Mouse (Mus musculus): ENCODE measurements around the gene Ceacam1. TPM values are rescaled to one million over a fixed set of nuclear protein-coding genes. Genes with fewer than 3 reads are reported as not detected.

Gene Ceacam1
- polyA plus RNA-seq, 1 experiment = 32.1 TPM

DNA sequence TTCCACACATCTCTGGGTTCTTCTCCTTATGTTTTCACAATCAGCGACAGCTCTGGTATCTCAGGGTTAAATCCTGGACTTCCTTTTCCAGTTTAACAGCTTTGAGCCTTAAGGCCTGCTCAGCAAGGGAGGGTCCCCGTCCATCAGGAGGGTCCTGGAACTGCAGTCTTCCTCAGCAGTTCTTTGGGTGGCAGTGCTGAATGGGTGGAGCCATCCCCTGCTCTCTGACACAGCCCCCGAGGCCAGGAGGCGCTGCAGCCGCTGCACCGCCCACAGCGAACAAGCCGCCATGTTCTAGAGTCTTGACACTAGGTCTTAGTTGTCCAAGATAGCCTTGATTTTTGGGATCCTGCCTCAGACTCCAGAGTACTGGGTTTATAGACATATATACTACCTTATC is 57.9 kb downstream of the Ceacam1 start:
- Histone ChIP-seq H3K27ac (ENCODE audit: insufficient read depth, low read depth, low read length) (no peak overlapping the region), H3K4me1 (ENCODE audit: control insufficient read depth, insufficient read depth, low read length) (no peaks in the 10 kb centered on the region), H3K27me3 (replicated peaks; ENCODE audit: control insufficient read depth, insufficient read depth, low read length) (no peaks in the 10 kb centered on the region), H3K36me3 (ENCODE audit: control insufficient read depth, insufficient read depth, low read length) (no peaks in the 10 kb centered on the region), H3K4me3 (ENCODE audit: insufficient read depth, low read depth, low read length) (no peak overlapping the region)
- no peak for TF ChIP-seq CTCF (conservative IDR thresholded peaks at IDR 0.05; ENCODE audit: insufficient read depth, insufficient read length, low read depth, low read length)
- TF ChIP-seq POLR2A (IDR thresholded peaks at IDR 0.05; ENCODE audit: low read depth, low read length) = no peak
- DNase-seq = no peak
- WGBS = 86% methylated on average over 8 of the region's 8 CpGs

DNA sequence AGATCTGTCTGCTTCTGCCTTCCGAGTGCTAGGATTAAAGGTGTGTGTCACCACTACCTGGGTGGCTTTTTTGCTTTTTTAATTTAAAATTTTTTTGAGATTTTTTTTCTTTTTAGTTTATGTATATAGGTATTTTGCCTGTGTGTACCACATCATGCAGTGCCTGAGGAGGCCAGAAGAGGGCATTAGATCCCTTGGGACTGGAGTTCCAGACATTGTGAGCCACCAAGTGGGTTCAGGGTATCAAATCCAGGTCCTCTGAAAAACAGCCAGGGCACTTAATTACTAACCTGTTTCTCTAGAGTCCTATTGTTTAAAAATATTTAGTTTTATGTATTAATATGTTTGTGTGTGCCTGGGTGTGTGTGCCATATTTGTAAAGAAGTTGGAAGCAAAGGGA is 59.8 kb downstream of the Ceacam1 start:
- peak; percentile 53 for DNase-seq
- no peak overlapping the region for H3K4me3 ChIP-seq (ENCODE audit: insufficient read depth, low read depth, low read length)
- H3K27me3 ChIP-seq (replicated peaks; ENCODE audit: control insufficient read depth, insufficient read depth, low read length) = no peaks in the 10 kb centered on the region
- no peak overlapping the region for H3K27ac ChIP-seq (ENCODE audit: insufficient read depth, low read depth, low read length)
- H3K4me1 ChIP-seq (ENCODE audit: control insufficient read depth, insufficient read depth, low read length) = no peaks in the 10 kb centered on the region
- TF ChIP-seq POLR2A (IDR thresholded peaks at IDR 0.05; ENCODE audit: low read depth, low read length) (no peak), CTCF (conservative IDR thresholded peaks at IDR 0.05; ENCODE audit: insufficient read depth, insufficient read length, low read depth, low read length) (peak; percentile 63)
- 86% methylated on average over 1 of the region's 1 CpGs for WGBS
- H3K36me3 ChIP-seq (ENCODE audit: control insufficient read depth, insufficient read depth, low read length) = no peaks in the 10 kb centered on the region

DNA sequence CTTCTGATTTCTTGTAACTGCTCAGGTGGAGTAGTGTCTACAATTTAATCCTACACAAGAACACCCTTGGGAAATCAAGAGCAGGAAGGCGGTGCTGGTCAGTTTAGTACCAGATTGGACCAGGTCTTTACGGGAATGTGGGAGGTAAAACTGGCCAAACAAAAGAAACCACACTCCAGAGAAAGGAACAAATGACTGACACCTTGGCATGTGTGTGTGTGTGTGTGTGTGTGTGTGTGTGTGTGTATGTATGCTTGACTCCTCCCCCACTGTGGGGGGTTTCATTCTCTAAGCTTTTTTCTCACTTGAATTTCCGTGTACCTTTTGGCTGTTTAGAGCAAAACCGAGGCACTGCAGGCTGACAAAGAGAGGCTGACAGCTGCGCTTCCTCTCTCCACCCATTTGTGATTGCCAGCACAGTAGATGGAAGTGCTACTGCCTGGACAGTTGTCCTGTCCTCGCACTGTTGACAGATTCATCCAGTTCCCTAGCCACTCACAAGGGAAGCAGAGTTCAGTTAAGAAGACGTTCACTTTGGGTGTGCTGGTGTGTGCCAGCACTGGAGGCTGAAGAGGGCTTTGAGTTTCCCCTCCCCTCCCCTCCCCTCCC is 64.5 kb downstream of the Ceacam1 start, which contains the start of gene Cxcl17:
Gene Cxcl17, minus strand, starts transcription at position 54 of the 609 bp plus-strand sequence.
- Histone ChIP-seq H3K36me3 (ENCODE audit: control insufficient read depth, insufficient read depth, low read length) (no peaks in the 10 kb centered on the region), H3K27me3 (replicated peaks; ENCODE audit: control insufficient read depth, insufficient read depth, low read length) (no peaks in the 10 kb centered on the region), H3K27ac (ENCODE audit: insufficient read depth, low read depth, low read length) (no peak within 1 kb of the TSS), H3K4me1 (ENCODE audit: control insufficient read depth, insufficient read depth, low read length) (no peaks in the 10 kb centered on the region), H3K4me3 (ENCODE audit: insufficient read depth, low read depth, low read length) (no peak within 1 kb of the TSS)
- TF ChIP-seq CTCF (conservative IDR thresholded peaks at IDR 0.05; ENCODE audit: insufficient read depth, insufficient read length, low read depth, low read length) = no peak
- TF ChIP-seq POLR2A (IDR thresholded peaks at IDR 0.05; ENCODE audit: low read depth, low read length) = no peak
- DNase-seq = peak; percentile 43
- 57% methylated on average over 7 of the region's 7 CpGs for WGBS

DNA sequence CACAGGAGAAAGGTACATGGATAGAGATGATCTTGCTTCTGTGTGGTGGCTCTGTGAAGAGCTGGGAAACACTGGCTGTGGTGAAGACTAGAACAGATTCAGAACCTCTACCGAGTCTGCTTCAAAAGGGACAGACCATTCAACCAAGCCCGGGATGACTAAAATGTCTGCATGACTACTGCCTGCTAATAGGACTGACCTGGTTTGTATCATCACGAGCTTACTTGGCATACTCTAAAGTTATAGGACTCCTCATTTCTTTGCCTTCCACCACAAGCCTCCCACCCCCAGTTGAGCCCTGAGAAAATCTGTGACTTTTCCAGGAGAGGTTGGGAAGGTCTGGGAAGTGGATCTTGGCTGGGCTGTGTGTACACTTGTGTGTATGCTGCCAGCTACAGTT is 65.5 kb downstream of the Ceacam1 start:
- H3K36me3 ChIP-seq (ENCODE audit: control insufficient read depth, insufficient read depth, low read length) = no peaks in the 10 kb centered on the region
- no peak overlapping the region for H3K27ac ChIP-seq (ENCODE audit: insufficient read depth, low read depth, low read length)
- no peak for DNase-seq
- no peaks in the 10 kb centered on the region for H3K4me1 ChIP-seq (ENCODE audit: control insufficient read depth, insufficient read depth, low read length)
- WGBS = 91% methylated on average over 3 of the region's 3 CpGs
- H3K27me3 ChIP-seq (replicated peaks; ENCODE audit: control insufficient read depth, insufficient read depth, low read length) = no peaks in the 10 kb centered on the region
- TF ChIP-seq CTCF (conservative IDR thresholded peaks at IDR 0.05; ENCODE audit: insufficient read depth, insufficient read length, low read depth, low read length) = no peak
- TF ChIP-seq POLR2A (IDR thresholded peaks at IDR 0.05; ENCODE audit: low read depth, low read length) = no peak
- H3K4me3 ChIP-seq (ENCODE audit: insufficient read depth, low read depth, low read length) = no peak overlapping the region

Other genes with a start within 250 kb of the Ceacam1 start
- 127 and 128 TPM in 2 replicates for gene Gsk3a, start 239.8 kb downstream of the Ceacam1 start, polyA plus RNA-seq (2012; rRNA removed)
- gene Erf, start 226.8 kb downstream of the Ceacam1 start, polyA plus RNA-seq (2012; rRNA removed) = 37.0 and 46.2 TPM in 2 replicates
- 41.8 and 41.9 TPM in 2 replicates for gene Cic, start 209.9 kb downstream of the Ceacam1 start, polyA plus RNA-seq (2012; rRNA removed)
- 48.9 and 50.2 TPM in 2 replicates for gene Pafah1b3, start 179.6 kb downstream of the Ceacam1 start, polyA plus RNA-seq (2012; rRNA removed)
- 0.08 TPM in 1 of 2 replicates, not detected in the other for gene Prr19, start 176.2 kb downstream of the Ceacam1 start, polyA plus RNA-seq (2012; rRNA removed)
- gene Tmem145, start 171.5 kb downstream of the Ceacam1 start, polyA plus RNA-seq (2012; rRNA removed) = 0.28 and 0.35 TPM in 2 replicates
- gene Megf8, start 160.4 kb downstream of the Ceacam1 start, polyA plus RNA-seq (2012; rRNA removed) = 23.5 and 29.8 TPM in 2 replicates
- gene Cnfn, start 107.9 kb downstream of the Ceacam1 start, polyA plus RNA-seq (2012; rRNA removed) = not detected in 2 replicates
- 63.4 and 63.8 TPM in 2 replicates for gene Lipe, start 78.9 kb downstream of the Ceacam1 start, polyA plus RNA-seq (2012; rRNA removed)
- 0.11 and 0.18 TPM in 2 replicates for gene Cxcl17, start 64.7 kb downstream of the Ceacam1 start, polyA plus RNA-seq (2012; rRNA removed)
- gene Ceacam2, start 62.3 kb upstream of the Ceacam1 start, polyA plus RNA-seq (2012; rRNA removed) = 36.3 and 41.2 TPM in 2 replicates
- gene Erich4, start 138.3 kb upstream of the Ceacam1 start, polyA plus RNA-seq (2012; rRNA removed) = 31.4 and 49.7 TPM in 2 replicates
- gene Dmac2, start 141.8 kb upstream of the Ceacam1 start, polyA plus RNA-seq (2012; rRNA removed) = 114 and 134 TPM in 2 replicates
- gene B3gnt8, start 149.1 kb upstream of the Ceacam1 start, polyA plus RNA-seq (2012; rRNA removed) = 9.6 and 10.6 TPM in 2 replicates
- 675 and 763 TPM in 2 replicates for gene Bckdha, start 181.4 kb upstream of the Ceacam1 start, polyA plus RNA-seq (2012; rRNA removed)
- gene Exosc5, start 181.6 kb upstream of the Ceacam1 start, polyA plus RNA-seq (2012; rRNA removed) = 64.9 and 70.1 TPM in 2 replicates
- 0.27 and 0.48 TPM in 2 replicates for gene Tmem91, start 197.6 kb upstream of the Ceacam1 start, polyA plus RNA-seq (2012; rRNA removed)
- gene B9d2, start 203.2 kb upstream of the Ceacam1 start, polyA plus RNA-seq (2012; rRNA removed) = 63.1 and 70.4 TPM in 2 replicates
- gene Tgfb1, start 209.4 kb upstream of the Ceacam1 start, polyA plus RNA-seq (2012; rRNA removed) = 18.9 and 24.5 TPM in 2 replicates
- 52.5 and 53.5 TPM in 2 replicates for gene Ccdc97, start 241.5 kb upstream of the Ceacam1 start, polyA plus RNA-seq (2012; rRNA removed)